Mouse (Mus musculus) CH12F3 (cell line): ENCODE results near the gene Mon2.
"Not testable (repeated sequence)": the region's sequence is repeated elsewhere in the genome, so short reads cannot be mapped to it uniquely, and the experiment has no call there.

Experiments used
- in situ Hi-C: fragments of 300-500 bp; cut with MboI; formaldehyde crosslinking; loops from 2 replicates; pipeline ENCODE4 v1.14.3; 2020; ENCODE audit warnings: low sequenced_read_pairs

Mon2 gene

GRCm38 (mm10) chr10:122966421-122966820 is 109.9 kb downstream of the Mon2 start:
- in situ Hi-C loops = no loop called here

GRCm38 (mm10) chr10:122965650-122966049 is 110.7 kb downstream of the Mon2 start:
- in situ Hi-C loops = not testable (repeated sequence)

DNA sequence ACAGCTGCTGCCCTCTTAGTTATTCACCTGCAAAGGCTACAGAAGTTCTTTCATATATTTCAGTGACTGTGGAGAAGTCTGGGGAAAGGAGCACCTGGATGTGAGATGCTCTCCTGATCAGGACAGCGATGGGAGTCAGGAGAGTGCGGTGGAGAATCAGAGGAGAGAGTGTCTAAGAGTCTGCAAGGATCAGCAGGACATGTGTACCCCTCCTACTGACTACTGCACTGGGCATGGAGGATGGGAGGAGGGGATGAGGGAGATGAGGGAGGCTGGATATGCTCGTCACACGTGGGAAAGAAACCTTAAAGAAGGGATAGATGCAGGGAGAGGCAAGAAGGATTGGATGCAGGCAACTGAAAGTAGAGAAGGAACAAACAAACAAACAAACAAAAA is 112.1 kb downstream of the Mon2 start:
- in situ Hi-C loops = no loop called here

GRCm38 (mm10) chr10:122963463-122964240 is 112.7 kb downstream of the Mon2 start:
- in situ Hi-C loops = no loop called here

- in situ Hi-C loops = no loop called here
These were observed 113.7 kb downstream of the Mon2 start for GRCm38 (mm10) chr10:122962651-122963050.

- in situ Hi-C loops = no loop called here
These were observed 114.8 kb downstream of the Mon2 start for GRCm38 (mm10) chr10:122961494-122961893.

DNA sequence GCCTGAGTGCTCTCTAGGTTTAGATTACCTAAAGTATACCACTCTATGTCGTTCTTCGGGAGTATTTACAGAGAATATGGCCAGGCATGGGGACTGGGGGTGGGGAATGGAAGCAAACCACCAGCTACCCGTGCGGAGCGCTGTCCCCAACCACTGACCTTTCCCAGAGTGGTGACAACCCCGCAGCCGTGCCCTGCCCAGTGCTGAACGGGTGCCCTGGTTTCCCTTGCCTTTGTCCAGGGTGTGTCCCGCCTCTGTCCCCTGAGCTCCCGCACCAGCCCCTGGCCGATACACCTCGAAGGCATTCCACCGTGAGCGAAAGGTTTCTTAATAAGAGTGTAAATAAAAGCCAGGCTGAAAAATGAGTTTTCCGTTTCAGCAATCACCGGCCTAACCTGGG is 115.6 kb downstream of the Mon2 start:
- in situ Hi-C loops = no loop called here

DNA sequence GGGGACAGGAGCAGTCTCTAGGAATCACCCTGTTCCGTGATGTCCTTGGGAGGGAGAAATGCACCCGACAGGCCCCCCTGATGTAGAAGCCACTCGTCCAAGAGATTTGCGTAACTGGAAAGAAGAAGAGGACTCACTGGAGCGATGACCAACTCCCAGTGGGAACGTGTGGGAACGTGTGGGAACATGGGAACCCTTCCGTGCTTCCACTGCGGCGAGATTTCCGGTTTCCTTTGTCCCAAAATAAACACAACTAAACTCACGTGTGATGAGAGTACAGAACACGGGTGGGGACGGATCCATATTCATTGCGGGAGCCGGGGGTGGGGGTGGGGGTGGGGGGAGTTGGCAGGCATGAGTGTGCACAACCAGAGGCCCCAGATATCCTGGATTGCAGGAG is 116.1 kb downstream of the Mon2 start:
- in situ Hi-C loops = no loop called here

- in situ Hi-C loops = no loop called here
These were observed 117.6 kb downstream of the Mon2 start for GRCm38 (mm10) chr10:122958699-122959098.

GRCm38 (mm10) chr10:122957918-122958317 is 118.4 kb downstream of the Mon2 start:
- in situ Hi-C loops = no loop called here

GRCm38 (mm10) chr10:122953576-122953975 is 122.7 kb downstream of the Mon2 start:
- in situ Hi-C loops = no loop called here

DNA sequence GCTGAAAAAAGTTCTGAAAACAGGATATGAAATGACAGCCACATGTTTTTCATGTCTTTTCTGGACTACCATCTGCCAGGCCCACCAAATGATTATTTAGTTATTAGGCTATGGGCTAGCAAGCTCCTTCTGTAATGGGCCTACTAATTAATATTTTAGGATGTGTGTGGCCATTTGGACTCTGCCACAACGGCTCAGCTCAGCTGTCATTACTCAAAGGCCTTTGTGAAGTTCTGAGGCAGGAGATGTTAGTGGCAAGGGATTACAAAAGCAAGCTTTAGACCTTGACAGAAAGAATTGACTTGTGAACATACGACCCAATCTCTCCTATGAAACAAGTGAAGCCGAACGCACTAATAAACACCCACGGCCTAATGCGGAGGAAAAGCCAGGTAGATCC is 125.3 kb downstream of the Mon2 start:
- in situ Hi-C loops = no loop called here

DNA sequence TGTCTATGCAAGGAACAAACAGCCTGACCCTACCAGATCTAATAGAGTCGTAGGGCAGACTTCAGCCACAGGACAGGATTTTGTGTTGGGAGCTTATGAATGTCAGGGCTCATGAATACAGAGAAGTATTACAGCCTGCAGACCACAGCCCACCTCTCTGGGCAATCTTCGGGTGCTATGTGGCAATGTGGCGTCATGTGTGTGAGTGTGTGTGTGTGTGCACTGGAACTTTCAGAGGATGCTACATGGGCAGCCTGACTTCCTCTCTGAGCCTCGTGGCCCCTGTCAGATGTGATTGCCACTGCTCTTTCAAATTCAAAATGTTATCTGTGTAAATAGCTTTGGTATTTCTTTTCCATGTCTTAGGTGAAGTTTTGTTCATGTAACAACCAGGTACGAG is 131.4 kb downstream of the Mon2 start:
- in situ Hi-C loops = no loop called here

GRCm38 (mm10) chr10:122943824-122944223 is 132.5 kb downstream of the Mon2 start:
- in situ Hi-C loops = no loop called here

DNA sequence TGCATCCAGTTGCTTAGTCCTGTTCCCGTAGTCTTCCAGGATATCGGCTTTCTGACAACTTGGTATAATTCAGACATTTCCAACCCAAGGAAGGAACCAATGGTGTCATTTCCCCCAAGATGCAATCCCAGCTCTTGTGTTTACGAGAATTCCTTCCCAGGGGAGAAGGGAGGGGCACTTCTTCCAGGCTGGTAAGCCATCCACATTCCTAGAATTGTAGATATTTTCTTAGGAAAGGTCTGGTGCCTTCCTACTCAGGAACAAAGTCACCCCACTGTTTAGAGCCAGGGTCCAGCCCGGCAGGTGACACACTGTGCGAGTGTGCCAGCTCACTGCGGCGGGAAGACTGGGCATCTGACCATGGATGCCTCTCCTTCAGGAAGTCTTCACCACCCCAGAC is 133.5 kb downstream of the Mon2 start:
- in situ Hi-C loops = no loop called here
